Mouse (Mus musculus): ENCODE measurements around the gene Ppp2r2d.

DNA sequence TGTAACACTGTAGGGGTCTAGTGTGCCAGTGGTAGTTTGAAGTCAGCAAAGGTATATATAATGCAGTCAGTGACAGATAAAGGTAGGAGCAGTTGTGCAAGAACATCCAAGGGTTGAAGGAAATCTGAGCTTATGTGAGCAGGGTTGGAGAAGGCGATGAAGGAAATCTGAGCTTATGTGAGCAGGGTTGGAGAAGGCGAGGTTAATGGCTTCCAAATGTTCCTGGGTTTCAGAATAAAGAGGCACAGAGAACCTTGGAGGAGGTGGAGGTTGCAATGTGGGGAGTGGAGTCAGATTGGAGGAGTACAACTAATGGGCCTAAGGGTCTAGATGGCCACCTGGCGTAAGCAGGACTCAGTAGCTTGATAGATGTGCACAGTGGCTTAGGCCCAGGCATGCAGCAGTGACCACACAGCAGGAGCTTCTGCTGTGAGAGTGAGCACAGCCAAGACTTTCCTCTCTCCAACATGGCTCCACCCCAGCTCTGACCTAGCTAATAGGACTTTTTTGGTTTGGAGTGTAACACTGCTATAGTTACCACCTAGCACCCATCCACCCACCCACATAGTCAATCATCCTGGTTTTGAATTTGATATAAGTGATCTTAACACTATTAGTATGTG is 18.2 kb downstream of the Ppp2r2d start:
- no peak for TF ChIP-seq CTCF (IDR thresholded peaks at IDR 0.05; ENCODE audit: low read depth)
- no peak for TF ChIP-seq EP300 (IDR thresholded peaks at IDR 0.05; ENCODE audit: low read depth)

Measured in liver, postnatal 0 days (tissue).